Mouse (Mus musculus) stomach, postnatal 0 days (tissue): ENCODE measurements around the gene Txndc11.

ENCODE experiments used
- CTCF ChIP-seq: IDR thresholded peaks from 2 replicates; pipeline ENCODE4 v1.5.1; 2016; ENCODE audit warnings: antibody characterized with exemption, low read depth, mild to moderate bottlenecking, moderate library complexity
- EP300 ChIP-seq: optimal IDR thresholded peaks from 2 replicates; pipeline ENCODE3; 2016; ENCODE audit warnings: antibody characterized with exemption

- TF ChIP-seq EP300 (no peak), CTCF (no peak)
Measured at GRCm38 (mm10) chr16:11124110-11124509, 10.3 kb downstream of the Txndc11 start.
